Mouse (Mus musculus) cerebellum, adult 2 months (tissue): ENCODE data around the gene Ranbp10. TPM values are rescaled to one million over a fixed set of nuclear protein-coding genes. Genes with fewer than 3 reads are reported as not detected.

Experiments used
- DNase-seq, 2 experiments: peaks; one replicate each; pipeline ENCODE4 v3.0.0; 2021
- H3K27ac ChIP-seq: fragments of 200-500 bp; 2 replicates; pipeline ENCODE4 v1.5.1; 2012; ENCODE audit warnings: low read length, control low read depth, inconsistent platforms; ENCODE audit not compliant: insufficient read depth
- H3K27me3 ChIP-seq: fragments of 200-500 bp; 2 replicates; pipeline ENCODE4 v1.6.1; 2012; ENCODE audit warnings: inconsistent platforms, mild to moderate bottlenecking, low read length, moderate library complexity; ENCODE audit not compliant: control insufficient read depth, insufficient read depth
- H3K4me1 ChIP-seq: fragments of 200-500 bp; 2 replicates; pipeline ENCODE4 v1.6.1; 2011; ENCODE audit warnings: low read length; ENCODE audit not compliant: control insufficient read depth, insufficient read depth
- H3K4me3 ChIP-seq: fragments of 200-500 bp; replicated peaks from 2 replicates; pipeline ENCODE3; 2011; ENCODE audit warnings: mild to moderate bottlenecking, low read depth, low read length, control low read depth; ENCODE audit not compliant: insufficient read depth
- CTCF ChIP-seq: fragments of 200-500 bp; IDR thresholded peaks from 2 replicates; pipeline ENCODE4 v1.5.1; 2011; ENCODE audit warnings: low read depth, mild to moderate bottlenecking, control low read depth, low read length, moderate library complexity, borderline replicate concordance; ENCODE audit not compliant: insufficient read depth
- POLR2A ChIP-seq: fragments of 200-500 bp; IDR thresholded peaks from 2 replicates; pipeline ENCODE4 v1.6.1; 2011; ENCODE audit warnings: low read length, control low read depth, borderline replicate concordance; ENCODE audit not compliant: insufficient read depth
- WGBS: fragments of 180-500 bp; shearing (Covaris S2); methylation state at CpG from one replicate; pipeline ENCODE4 v1.1.7; 2018; 5-methylcytosine and 5-hydroxymethylcytosine counted together
- polyA plus RNA-seq: library from polyadenylated mRNA; depleted of rRNA; stranded (reverse); fragments of >200 nt; gene quantifications from 2 replicates; pipeline ENCODE4 v1.2.3, GENCODE M21; 2012

The Ranbp10 gene
- polyA plus RNA-seq, 1 experiment: 30.5 TPM

GRCm38 (mm10) chr8:105820925-105821324 is 6.2 kb downstream of the Ranbp10 start:
- Histone ChIP-seq H3K27ac (no peak overlapping the region), H3K4me3 (no peak overlapping the region), H3K4me1 (peaks cover 24% of the 10 kb centered on the region), H3K27me3 (no peaks in the 10 kb centered on the region)
- no peak for TF ChIP-seq CTCF
- no peak for TF ChIP-seq POLR2A
- 32% methylated on average over 1 of the region's 1 CpGs for WGBS
- no peak for DNase-seq

GRCm38 (mm10) chr8:105819659-105820058 is 7.5 kb downstream of the Ranbp10 start:
- Histone ChIP-seq H3K4me3 (no peak overlapping the region), H3K27ac (no peak overlapping the region), H3K27me3 (no peaks in the 10 kb centered on the region), H3K4me1 (peaks cover 18% of the 10 kb centered on the region)
- TF ChIP-seq POLR2A: no peak
- no peak for TF ChIP-seq CTCF
- 77% methylated on average over 3 of the region's 3 CpGs for WGBS
- no peak for DNase-seq

GRCm38 (mm10) chr8:105813241-105813640 is 13.9 kb downstream of the Ranbp10 start:
- Histone ChIP-seq H3K27me3 (no peaks in the 10 kb centered on the region), H3K27ac (no peak overlapping the region), H3K4me1 (peaks cover 11% of the 10 kb centered on the region), H3K4me3 (no peak overlapping the region)
- DNase-seq: no peak
- TF ChIP-seq POLR2A (no peak), CTCF (no peak)
- 97% methylated on average over 6 of the region's 6 CpGs for WGBS

GRCm38 (mm10) chr8:105812511-105812910 is 14.6 kb downstream of the Ranbp10 start:
- Histone ChIP-seq H3K27me3 (no peaks in the 10 kb centered on the region), H3K27ac (no peak overlapping the region), H3K4me3 (no peak overlapping the region), H3K4me1 (peaks cover 15% of the 10 kb centered on the region)
- TF ChIP-seq POLR2A (no peak), CTCF (no peak)
- 81% methylated on average over 5 of the region's 5 CpGs for WGBS
- no peak for DNase-seq

- TF ChIP-seq CTCF (no peak), POLR2A (no peak)
- peak overlapping the region; percentile 8; the same call in 1 of the 2 replicates for H3K27ac ChIP-seq
- WGBS: 43% methylated on average over 3 of the region's 3 CpGs
- H3K4me1 ChIP-seq: peaks cover 16% of the 10 kb centered on the region
- H3K27me3 ChIP-seq: no peaks in the 10 kb centered on the region
- DNase-seq: no peak
- no peak overlapping the region for H3K4me3 ChIP-seq
These were observed 15.6 kb downstream of the Ranbp10 start for GRCm38 (mm10) chr8:105811543-105811942.

- peaks cover 16% of the 10 kb centered on the region for H3K4me1 ChIP-seq
- WGBS: 13% methylated on average over 10 of the region's 10 CpGs
- peak overlapping the region; percentile 77 for H3K27ac ChIP-seq
- H3K4me3 ChIP-seq: no peak overlapping the region
- no peaks in the 10 kb centered on the region for H3K27me3 ChIP-seq
- no peak for TF ChIP-seq POLR2A
- DNase-seq: peak; percentile 53 to 63
These were observed 16.1 kb downstream of the Ranbp10 start for GRCm38 (mm10) chr8:105811061-105811460.

GRCm38 (mm10) chr8:105810245-105810786 is 16.8 kb downstream of the Ranbp10 start:
- Histone ChIP-seq H3K4me3 (no peak overlapping the region), H3K27me3 (no peaks in the 10 kb centered on the region), H3K4me1 (peaks cover 16% of the 10 kb centered on the region), H3K27ac (0 out of 2 replicates have a peak overlapping the region, but pooled peaks have one; percentile 37)
- no peak for DNase-seq
- WGBS: 82% methylated on average over 6 of the region's 6 CpGs
- no peak for TF ChIP-seq POLR2A
- no peak for TF ChIP-seq CTCF

GRCm38 (mm10) chr8:105808480-105808879 is 18.7 kb downstream of the Ranbp10 start:
- 88% methylated on average over 2 of the region's 2 CpGs for WGBS
- peaks cover 16% of the 10 kb centered on the region for H3K4me1 ChIP-seq
- no peak overlapping the region for H3K4me3 ChIP-seq
- TF ChIP-seq POLR2A (no peak), CTCF (no peak)
- no peaks in the 10 kb centered on the region for H3K27me3 ChIP-seq
- H3K27ac ChIP-seq: no peak overlapping the region
- no peak for DNase-seq

GRCm38 (mm10) chr8:105807766-105808165 is 19.4 kb downstream of the Ranbp10 start:
- peak in 1 of 2 experiments; percentile 18 for DNase-seq
- Histone ChIP-seq H3K27me3 (no peaks in the 10 kb centered on the region), H3K27ac (no peak overlapping the region), H3K4me3 (no peak overlapping the region), H3K4me1 (peaks cover 16% of the 10 kb centered on the region)
- 21% methylated on average over 5 of the region's 5 CpGs for WGBS
- TF ChIP-seq POLR2A: no peak
- TF ChIP-seq CTCF: no peak
